Mouse (Mus musculus) gonadal fat pad, adult 2 months (tissue): ENCODE measurements around the gene AI481877. TPM values are rescaled to one million over a fixed set of nuclear protein-coding genes. Genes with fewer than 3 reads are reported as not detected.

Source experiments
- DNase-seq: peaks from one replicate; pipeline ENCODE4 v3.0.0-alpha.2; 2012; ENCODE audit warnings: low read depth
- polyA plus RNA-seq: library from polyadenylated mRNA; depleted of rRNA; stranded (reverse); fragments of >200 nt; gene quantifications from 2 replicates; pipeline ENCODE4 v1.2.3, GENCODE M21; 2012

Gene AI481877
- polyA plus RNA-seq, 1 experiment: not detected

DNA sequence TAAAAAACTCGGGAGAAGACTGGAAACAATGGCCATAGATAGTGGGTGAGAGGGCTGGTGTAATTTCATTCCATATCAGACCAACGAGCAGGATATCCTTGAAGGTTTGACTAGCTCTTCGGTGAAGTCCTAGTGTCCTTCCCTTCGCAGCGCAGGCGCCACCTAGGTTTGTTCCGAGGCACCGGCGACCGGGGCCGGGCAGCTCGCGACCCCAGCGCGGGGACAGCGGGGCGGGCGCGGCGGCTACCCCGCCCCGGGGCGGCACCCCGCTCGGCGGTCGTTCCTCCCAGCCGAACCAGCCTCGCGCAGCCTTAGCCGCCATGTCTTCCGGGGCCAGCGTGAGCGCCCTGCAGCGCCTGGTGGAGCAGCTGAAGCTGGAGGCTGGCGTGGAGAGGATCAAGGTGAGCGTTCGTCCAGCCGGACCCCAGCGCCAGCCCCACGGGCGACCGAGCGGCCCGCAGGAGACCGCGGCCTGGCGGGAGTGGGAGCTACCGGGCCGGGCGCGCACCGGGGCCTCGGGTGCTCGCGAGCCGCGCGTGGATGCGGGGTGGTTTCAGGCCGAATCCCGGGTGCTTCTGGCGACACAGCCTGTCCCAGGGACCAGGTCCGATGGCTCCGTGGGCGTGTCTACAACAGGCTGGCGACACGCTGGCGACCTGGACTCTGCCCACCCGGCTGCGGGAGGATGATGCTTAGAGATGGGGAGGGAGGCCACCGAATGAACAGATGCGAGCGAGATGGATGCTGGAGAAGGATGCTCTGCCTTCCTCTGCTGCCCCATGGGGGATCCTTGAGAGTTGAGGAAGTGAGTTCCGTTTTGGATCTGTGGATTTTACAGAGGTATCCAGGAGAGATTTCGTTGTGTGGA lies 103.6 kb downstream of the AI481877 start, which contains the start of gene Gng10:
Gng10 (plus strand) TSS at position 171 of the 868 bp plus-strand sequence.
- no peak for DNase-seq

DNA sequence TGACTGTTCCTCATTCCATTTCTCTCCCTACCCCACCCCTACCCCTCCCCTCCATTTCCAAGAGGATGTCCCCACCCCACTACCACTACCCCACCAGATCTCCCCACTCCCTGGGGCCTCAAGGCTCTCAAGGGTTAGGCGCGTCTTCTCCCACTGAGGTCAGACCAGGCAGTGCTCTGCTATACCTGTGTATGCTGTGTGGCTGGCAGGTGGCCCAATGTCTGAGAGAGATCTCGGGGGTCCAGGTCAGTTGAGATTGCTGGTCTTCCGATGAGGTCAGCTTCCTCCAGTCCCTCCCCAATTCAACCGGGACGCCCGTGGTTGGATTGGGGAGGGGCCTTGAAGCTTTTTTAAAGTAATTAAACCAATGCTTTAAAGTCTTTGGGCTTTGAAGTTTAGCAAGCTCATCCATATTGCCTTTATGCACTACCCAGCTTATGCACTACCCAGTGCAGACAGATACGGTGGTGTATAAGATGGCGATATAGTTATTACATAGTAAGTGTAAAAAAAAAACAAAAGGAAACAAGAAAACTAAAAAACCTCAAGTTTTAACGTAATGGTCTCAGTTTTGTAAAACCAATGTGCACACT lies 104.4 kb downstream of the AI481877 start:
- no peak for DNase-seq

DNA sequence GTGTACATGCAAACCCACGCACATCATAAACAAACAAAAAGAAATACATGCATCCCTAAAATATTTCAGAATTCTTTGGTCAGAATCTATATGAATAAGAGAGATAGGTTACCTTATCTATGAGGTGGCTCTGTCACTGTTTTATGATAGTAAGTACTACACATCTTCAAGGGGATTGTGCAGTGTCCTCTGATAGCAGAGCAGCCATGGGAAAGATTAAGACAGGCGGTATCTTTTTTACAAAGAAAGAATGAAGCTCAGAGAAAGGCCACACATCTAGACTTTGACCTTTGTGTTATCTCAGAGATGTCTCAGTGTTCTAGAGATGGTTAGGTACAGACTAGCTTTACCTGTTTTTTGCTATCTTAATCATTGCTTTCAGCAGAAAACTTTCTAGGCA lies 121.9 kb downstream of the AI481877 start:
- DNase-seq: no peak

DNA sequence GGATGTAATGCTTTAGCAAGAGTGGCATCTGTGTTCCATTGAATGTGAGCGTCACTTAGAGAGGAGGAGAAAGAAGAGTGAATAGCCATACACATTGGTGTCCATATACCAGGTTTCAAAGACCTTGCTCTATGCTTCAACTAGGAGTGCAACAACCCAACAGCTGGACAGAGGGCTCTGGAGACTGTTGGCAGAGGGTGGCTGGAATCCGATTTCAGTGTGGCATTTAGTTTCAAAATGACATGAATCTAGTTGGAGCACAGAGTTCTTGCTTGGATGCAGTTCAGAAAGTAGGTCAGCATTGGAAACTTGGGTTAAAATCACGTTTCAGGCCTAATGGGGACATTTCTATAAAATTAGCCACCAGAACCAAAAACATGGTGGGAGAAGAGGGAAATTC lies 123.6 kb downstream of the AI481877 start:
- DNase-seq: no peak

DNA sequence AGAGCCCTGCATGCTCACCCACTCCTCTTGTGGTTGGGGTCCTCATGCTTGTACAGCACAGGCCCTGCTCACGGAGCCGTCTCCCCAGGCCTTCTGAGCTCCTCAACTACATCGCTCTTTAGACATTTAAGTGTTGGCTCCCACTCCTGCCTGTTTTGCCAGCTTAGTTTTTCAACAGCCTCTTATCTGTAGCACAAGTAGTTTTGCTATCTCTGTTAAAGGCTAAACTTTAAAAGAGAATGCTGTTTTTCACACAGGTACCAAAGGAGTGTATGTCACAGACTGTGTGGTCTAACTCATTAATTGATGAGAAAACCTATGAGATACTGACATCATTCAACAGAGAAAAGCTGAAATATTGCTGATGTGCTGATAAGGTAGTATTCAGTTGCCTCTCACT lies 127.3 kb downstream of the AI481877 start:
- no peak for DNase-seq

DNA sequence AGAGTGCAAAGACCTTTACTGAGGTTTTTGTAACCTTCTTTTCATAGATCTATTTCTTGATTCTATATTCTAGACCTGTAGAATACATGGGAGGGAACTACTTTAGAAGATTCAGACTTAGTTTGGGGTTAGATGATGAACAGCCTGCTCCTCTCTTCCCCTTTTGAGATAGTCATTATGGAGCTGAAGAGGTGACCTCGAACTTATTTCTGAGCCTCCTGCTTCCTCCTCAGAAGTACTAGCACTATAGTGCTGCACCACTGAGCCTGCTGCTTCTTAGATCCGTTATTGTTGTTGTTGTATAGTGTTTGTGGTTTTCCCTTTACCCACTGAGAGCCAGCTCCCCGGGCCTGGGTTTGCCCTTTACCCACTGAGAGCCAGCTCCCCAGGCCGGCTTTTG lies 129.1 kb downstream of the AI481877 start:
- no peak for DNase-seq

DNA sequence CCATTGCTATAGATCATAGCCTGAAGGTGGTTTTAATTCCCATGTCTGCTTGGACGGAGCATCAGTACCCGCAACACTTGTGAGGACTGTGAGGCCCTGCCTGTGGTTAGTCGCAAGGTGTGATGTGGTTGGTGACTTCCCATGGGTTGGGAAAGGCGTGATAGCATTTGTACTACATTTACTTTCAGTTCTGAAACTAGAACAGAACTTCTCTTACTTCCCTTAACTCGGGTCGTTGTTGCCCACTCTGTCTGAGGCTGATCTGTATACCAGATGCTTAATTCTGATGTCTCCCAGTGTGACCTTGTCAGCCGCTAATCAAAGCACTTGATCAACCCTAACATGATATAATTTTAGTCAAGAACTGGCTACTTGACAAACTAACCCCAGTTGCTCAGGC lies 129.6 kb downstream of the AI481877 start:
- DNase-seq: no peak

DNA sequence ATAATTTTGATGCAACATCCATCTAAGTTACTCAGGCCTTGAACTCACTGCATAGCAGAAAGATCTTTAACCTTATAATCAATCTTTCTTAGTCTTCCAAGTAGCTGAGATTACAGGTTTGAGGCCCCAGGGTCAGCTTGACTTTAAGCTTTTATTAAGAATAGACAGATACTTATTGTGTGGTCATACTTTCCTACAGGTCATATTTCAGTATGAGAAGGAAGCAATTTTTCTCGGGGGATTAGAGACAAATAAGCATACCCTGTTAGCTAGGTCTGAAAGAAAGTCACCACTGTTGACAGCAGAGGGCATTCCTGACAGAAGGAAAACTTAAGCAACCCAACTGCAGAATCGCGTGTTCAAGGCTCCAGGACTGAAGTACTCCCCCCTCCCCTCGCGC lies 130.8 kb downstream of the AI481877 start:
- DNase-seq: no peak

DNA sequence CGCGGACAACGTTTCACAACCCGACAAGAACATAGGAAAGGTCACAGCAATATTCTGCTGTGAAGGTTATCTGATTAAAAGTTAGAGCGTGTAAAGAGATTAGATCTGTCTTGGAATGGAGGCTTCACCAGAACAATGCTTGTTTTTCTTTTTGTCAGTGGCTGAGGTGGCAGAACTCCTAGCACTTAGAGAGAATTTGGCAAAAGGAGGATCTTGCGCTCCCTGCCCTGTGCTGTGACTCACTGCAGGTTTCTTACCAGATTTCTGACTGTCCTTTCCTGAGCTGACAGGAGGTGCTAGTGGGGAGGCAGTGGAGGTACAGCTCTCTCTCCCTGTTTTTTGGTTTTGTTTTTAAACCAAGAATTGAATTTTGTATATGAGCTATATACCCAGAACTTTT lies 131.8 kb downstream of the AI481877 start:
- DNase-seq: no peak

DNA sequence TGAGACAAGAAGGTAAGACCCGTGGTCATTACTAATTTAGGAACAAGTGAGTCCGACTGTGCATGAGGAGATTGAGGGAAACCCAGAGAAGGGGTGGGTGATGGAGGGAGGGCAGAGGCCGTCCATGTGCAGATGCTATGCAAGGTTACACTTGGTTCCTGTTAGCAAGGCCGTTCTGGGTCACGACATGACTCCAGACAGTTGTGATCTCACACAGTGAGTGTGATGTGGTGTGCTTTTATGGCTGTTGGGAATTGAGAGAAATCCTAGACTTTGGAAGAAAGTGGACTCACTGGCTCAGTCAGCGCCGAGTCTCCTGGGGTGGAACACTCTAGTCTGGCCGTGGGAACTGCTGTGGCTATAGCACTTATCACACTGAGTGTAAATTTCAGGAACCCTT lies 132.6 kb downstream of the AI481877 start:
- no peak for DNase-seq

DNA sequence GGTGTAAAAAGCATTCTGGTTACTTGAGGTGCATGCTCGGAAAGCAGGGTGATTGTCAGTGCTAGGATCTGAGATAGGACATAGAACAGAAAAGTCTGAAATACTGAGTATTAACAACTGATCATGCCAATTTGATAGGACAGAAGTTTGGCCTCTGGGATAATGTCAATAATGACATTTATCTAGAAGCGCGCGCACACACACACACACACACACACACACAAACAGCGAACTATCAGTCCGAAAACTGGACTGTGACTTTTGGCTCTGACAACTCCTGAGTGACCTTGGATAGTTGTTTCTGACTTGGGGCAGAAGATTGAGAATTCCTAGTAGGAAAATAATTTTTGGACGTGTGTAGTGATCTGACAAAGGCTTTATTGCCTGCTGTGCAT lies 135.0 kb downstream of the AI481877 start:
- DNase-seq: no peak

DNA sequence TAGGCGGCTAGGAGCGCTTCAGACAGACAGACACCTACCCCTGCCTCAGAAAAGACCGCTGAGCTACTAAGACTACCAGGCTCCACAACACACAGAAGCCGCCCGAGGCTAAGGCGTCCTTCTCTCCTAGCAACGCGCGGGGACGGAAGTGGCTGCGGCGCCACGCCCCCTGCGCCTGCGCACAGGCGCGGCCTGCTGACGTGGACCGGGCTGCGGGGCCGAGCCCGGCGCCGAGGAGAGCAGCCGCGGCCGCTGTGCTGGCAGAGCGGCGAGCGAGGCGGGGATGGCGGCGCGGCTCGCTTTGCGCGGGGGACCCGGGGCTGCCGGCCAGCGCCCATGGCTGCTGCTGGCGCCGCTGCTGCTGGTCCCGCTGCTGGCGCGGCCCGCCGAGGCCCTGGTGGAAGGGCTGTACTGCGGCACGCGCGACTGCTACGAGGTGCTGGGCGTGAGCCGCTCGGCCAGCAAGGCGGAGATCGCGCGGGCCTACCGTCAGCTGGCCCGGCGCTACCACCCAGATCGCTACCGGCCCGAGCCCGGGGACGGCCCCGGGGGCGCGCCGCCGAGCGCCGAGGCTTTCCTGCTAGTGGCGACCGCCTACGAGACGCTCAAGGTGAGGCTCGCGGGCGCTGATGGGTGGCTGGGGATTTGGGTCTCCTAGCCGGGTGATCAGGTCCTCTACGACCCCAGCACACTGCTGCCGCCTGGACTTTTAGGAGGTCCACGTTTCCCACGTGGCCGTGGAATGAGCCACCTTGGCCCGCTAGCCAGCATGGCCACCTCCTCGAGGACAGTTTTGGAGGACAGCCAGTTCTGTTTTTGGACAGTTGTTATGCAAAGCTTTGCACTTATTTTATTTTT lies 135.6 kb downstream of the AI481877 start, which contains the start of gene Gm20503:
Gm20503 (plus strand) TSS at position 263 of the 858 bp plus-strand sequence.
- DNase-seq: no peak

DNA sequence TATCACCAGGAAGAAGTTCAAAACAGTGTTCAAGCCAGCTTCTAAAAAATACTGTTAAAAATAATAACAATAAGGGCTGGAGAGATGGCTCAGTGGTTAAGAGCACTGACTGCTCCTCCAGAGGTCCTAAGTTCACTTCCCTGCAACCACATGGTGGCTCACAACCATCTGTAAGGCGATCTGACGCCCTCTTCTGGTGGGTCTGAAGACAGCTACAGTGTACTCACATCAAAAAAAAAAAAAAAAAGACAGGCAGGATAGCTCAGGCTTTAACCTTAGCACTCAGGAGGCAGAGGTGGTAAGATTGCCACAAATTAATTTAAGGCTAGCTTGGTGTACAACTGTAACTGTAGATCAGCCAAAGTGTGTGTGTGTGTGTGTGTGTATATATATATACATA lies 138.2 kb downstream of the AI481877 start:
- no peak for DNase-seq

DNA sequence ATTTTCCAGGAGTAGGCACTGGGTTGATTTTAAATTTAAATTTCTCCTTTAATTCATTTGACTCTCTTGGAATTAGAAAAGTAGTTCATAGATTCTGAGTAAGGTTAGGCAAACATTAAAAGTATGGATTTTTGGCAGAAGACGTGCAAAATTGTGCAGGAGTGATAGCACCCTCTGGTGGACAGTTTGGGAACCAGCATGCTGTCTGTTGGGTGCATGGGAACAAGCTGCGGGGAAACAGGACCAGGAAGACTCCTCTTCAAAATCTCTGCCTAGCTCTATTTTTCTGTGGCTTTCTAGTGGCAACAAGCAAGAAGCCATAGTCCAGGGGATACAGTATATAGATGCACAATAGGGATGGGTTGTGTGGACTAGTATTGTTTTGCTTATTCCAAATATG lies 139.1 kb downstream of the AI481877 start:
- DNase-seq: no peak

DNA sequence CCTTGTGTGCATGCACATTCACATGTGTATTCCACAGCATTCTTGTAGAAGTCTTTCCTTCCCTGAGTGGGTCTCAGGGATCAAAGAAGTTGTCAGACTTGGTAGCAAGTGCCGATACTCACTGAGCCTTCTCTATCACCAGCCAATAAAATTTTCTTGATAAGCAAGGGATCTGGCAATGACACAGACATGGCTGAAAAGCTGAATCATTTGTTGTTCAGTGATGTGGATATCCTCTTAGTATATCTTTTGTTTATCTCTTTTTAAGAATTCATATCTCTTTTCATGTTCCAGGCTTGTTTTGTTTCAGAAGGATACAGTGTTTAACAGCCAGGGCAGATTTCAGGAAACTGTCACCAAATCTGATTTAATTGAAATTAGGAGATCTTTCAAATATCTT lies 140.1 kb downstream of the AI481877 start:
- DNase-seq: no peak

DNA sequence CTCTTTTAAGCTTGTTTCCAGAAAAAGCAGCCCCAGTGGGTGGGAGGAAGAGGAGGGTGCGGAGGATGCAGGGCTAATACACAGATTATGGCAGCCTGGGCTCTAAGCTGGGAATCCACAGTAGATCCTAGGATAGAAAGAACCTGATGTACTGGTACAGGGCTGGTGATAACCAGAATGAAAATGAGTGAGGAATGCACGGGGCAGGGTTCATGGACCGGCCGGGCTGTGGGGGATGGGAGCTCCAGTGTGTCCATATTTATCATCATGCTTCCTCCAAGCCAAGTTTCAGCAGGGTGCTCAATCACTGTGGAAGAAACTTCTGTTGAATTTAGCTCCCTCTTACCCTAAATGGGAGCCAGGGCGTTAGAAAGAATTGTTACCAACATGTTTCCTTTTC lies 141.7 kb downstream of the AI481877 start:
- DNase-seq: no peak

DNA sequence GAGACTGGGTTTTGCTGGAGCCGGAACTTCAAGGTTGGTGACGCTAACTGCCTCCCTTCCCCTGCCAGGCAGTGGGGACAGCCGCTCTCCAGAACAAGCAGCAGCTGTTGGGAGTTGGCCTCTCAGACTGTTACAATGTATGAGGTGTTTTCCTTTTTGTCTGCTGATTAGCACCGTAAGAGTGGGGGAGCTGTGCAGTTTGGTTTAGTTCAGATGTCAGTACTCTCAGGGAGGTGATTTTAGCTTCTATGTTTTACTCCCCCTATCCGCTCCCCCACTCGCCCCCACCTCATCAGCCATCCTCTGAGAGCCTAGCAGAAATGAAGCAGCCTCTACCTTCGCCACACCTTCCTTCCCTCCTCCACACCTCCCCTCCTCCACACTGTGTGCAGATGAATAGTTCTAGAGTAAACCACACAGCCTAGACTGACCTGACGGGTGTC lies 143.5 kb downstream of the AI481877 start:
- DNase-seq: no peak

DNA sequence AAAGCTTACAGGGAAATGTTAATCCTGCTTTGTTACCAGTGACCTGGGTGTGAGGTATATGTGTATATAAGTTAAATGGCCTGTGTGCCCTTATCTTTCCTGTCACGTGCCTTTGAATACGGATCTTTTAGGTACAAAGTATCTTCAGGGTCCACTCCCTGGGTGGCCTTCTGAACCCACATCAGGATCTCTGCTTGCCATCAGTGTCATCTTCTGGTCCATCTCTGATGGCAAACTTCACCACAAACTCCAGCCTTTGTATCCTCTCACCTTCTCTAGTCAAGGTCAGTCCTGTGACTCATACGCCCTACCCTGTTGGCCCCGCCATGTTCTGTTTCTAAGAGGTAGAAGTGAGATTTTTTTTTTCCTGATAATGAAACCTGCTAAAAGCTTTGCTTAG lies 144.0 kb downstream of the AI481877 start, which contains the start of gene Dnajc25:
Dnajc25 (plus strand) TSS at position 301 of the 400 bp plus-strand sequence.
- DNase-seq: no peak
